Mouse (Mus musculus): ENCODE results near the gene Mrgprf. TPM values are rescaled to one million over a fixed set of nuclear protein-coding genes. Genes with fewer than 3 reads are reported as not detected.

The Mrgprf gene
- total and polyA plus RNA-seq, 3 experiments: not detected

DNA sequence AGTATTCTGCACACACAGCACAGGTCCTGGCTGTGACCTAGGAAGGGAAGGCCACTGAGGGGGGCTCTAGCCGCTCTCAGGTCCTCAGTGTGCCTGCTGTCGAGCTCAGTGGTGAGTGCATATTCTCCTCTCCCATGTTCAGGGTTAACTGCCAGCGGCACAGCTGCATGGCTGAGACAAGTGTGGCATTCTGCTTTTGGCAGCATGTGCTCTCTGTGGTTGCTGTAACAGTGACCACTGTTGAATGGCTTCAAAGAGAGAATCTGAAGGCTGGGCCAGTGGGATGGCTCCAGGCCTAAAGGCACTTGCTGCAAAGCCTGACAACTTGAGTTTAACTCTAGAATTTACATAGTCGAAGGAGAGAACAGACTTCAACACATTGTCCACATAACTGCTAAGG, 16.9 kb downstream of the Mrgprf start:
- Histone ChIP-seq H3K9me3 (replicated peaks; ENCODE audit: insufficient read depth, low read length) (no peaks in the 10 kb centered on the region), H3K9ac (ENCODE audit: control insufficient read depth, low read depth, low read length, poor library complexity, severe bottlenecking) (no peak overlapping the region), H3K27me3 (ENCODE audit: control insufficient read depth in 1 of 2, insufficient read depth in 2 of 2, low read length in 2 of 2) (no peaks in the 10 kb centered on the region), H3K36me3 (ENCODE audit: control insufficient read depth in 1 of 2, insufficient read depth in 2 of 2, low read length in 2 of 2) (no peaks in the 10 kb centered on the region), H3K4me1 (ENCODE audit: control insufficient read depth in 1 of 2, insufficient read depth in 2 of 2, low read length in 2 of 2) (no peaks in the 10 kb centered on the region), H3K4me3 (ENCODE audit: control insufficient read depth in 1 of 2, insufficient read depth in 1 of 2, low read depth in 2 of 2, low read length in 2 of 2) (no peak overlapping the region), H3K79me2 (ENCODE audit: control insufficient read depth, insufficient read depth, low read length, poor library complexity) (no peaks in the 10 kb centered on the region), H3K27ac (ENCODE audit: control insufficient read depth, low read depth, low read length) (no peak overlapping the region)
- TF ChIP-seq ZMIZ1 (IDR thresholded peaks at IDR 0.05; ENCODE audit: low read depth, low read length): no peak
- DNase-seq (ENCODE audit: low read depth, low spot score): no peak

- Histone ChIP-seq H3K36me3 (ENCODE audit: control insufficient read depth in 1 of 2, insufficient read depth in 2 of 2, low read length in 2 of 2) (no peaks in the 10 kb centered on the region), H3K4me3 (ENCODE audit: control insufficient read depth in 1 of 2, insufficient read depth in 1 of 2, low read depth in 2 of 2, low read length in 2 of 2) (no peak overlapping the region), H3K79me2 (ENCODE audit: control insufficient read depth, insufficient read depth, low read length, poor library complexity) (no peaks in the 10 kb centered on the region), H3K27ac (ENCODE audit: control insufficient read depth, low read depth, low read length) (no peak overlapping the region), H3K9ac (ENCODE audit: control insufficient read depth, low read depth, low read length, poor library complexity, severe bottlenecking) (no peak overlapping the region), H3K27me3 (ENCODE audit: control insufficient read depth in 1 of 2, insufficient read depth in 2 of 2, low read length in 2 of 2) (no peaks in the 10 kb centered on the region), H3K9me3 (replicated peaks; ENCODE audit: insufficient read depth, low read length) (no peaks in the 10 kb centered on the region), H3K4me1 (ENCODE audit: control insufficient read depth in 1 of 2, insufficient read depth in 2 of 2, low read length in 2 of 2) (no peaks in the 10 kb centered on the region)
- no peak for DNase-seq (ENCODE audit: low read depth, low spot score)
- no peak for TF ChIP-seq ETS1 (IDR thresholded peaks at IDR 0.05; ENCODE audit: low read depth, low read length)
- no peak for TF ChIP-seq MEF2A (IDR thresholded peaks at IDR 0.05; ENCODE audit: extremely low read depth, insufficient replicate concordance, low read depth, low read length, poor library complexity, severe bottlenecking)
- TF ChIP-seq CHD1 (IDR thresholded peaks at IDR 0.05; ENCODE audit: low read depth, low read length): no peak
- TF ChIP-seq HCFC1 (IDR thresholded peaks at IDR 0.05; ENCODE audit: low read depth, low read length): no peak
- TF ChIP-seq MAFK (IDR thresholded peaks at IDR 0.05; ENCODE audit: borderline replicate concordance, low read depth, low read length): no peak
- no peak for TF ChIP-seq ELF1 (IDR thresholded peaks at IDR 0.05; ENCODE audit: low read depth, low read length)
- no peak for TF ChIP-seq NRF1 (IDR thresholded peaks at IDR 0.05; ENCODE audit: insufficient read depth, low read depth, low read length, poor library complexity, severe bottlenecking)
- no peak for TF ChIP-seq MAZ (IDR thresholded peaks at IDR 0.05; ENCODE audit: low read depth, low read length)
- no peak for TF ChIP-seq USF1 (IDR thresholded peaks at IDR 0.05; ENCODE audit: low read depth, low read length)
- TF ChIP-seq ZC3H11A (IDR thresholded peaks at IDR 0.05; ENCODE audit: low read depth, low read length): no peak
- TF ChIP-seq CHD2 (IDR thresholded peaks at IDR 0.05; ENCODE audit: low read length): no peak
- TF ChIP-seq GATA1 (IDR thresholded peaks at IDR 0.05; ENCODE audit: low read depth, low read length): no peak
- no peak for TF ChIP-seq POLR2AphosphoS5 (IDR thresholded peaks at IDR 0.05; ENCODE audit: borderline replicate concordance, low read depth, low read length)
- TF ChIP-seq E2F4 (IDR thresholded peaks at IDR 0.05; ENCODE audit: borderline replicate concordance, low read depth, low read length): no peak
- TF ChIP-seq MYB (IDR thresholded peaks at IDR 0.05; ENCODE audit: low read depth, low read length): no peak
- TF ChIP-seq MXI1 (IDR thresholded peaks at IDR 0.05; ENCODE audit: low read depth, low read length): no peak
- no peak for TF ChIP-seq ZKSCAN1 (IDR thresholded peaks at IDR 0.05; ENCODE audit: low read depth, low read length)
- TF ChIP-seq POLR2A (IDR thresholded peaks at IDR 0.05; ENCODE audit: control insufficient read depth in 1 of 2, insufficient read depth in 1 of 2, low read depth in 1 of 2, low read length in 2 of 2, poor library complexity in 1 of 2): no peak
- no peak for TF ChIP-seq SIN3A (IDR thresholded peaks at IDR 0.05; ENCODE audit: low read length)
- no peak for TF ChIP-seq EP300 (IDR thresholded peaks at IDR 0.05; ENCODE audit: low read depth in 1 of 2, low read length in 2 of 2)
Observed at GRCm38 (mm10) chr7:145319481-145319880, 18.9 kb downstream of the Mrgprf start.
